Mouse (Mus musculus): ENCODE measurements around the gene Ripply1.

DNA sequence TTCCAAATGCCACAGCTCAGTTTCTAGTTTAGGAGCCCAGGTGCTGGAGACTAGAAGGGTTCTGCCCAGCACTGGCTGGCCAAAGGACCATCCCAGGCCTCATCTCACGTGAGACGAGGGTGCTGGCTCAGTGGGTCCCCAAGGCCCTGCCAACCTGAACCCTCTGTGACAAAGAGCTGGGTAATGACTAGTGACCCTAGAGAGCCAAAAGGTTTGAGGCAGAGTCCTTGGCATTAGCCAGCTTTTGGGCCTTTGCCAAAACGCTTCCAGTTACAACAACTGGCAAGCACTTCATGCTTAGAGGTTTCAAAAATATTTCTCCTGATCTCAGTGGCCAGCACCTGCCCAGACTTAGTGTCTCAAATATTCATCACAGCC is 881 bp upstream of the Ripply1 start:
- TF ChIP-seq CTCF (IDR thresholded peaks at IDR 0.05; ENCODE audit: insufficient read depth, low read length): no peak
- TF ChIP-seq POLR2A (IDR thresholded peaks at IDR 0.05; ENCODE audit: borderline replicate concordance, extremely low read depth, low read depth, low read length): no peak
